Mouse (Mus musculus) hindlimb bud, embryonic 11.5 days (tissue): ENCODE data around the gene Slc39a10.

Source experiments
- DNase-seq: peaks from one replicate; pipeline ENCODE4 v3.0.0-alpha.2; 2012; ENCODE audit warnings: low read depth, low spot score; ENCODE audit errors: extremely low spot score

The Slc39a10 gene

DNA sequence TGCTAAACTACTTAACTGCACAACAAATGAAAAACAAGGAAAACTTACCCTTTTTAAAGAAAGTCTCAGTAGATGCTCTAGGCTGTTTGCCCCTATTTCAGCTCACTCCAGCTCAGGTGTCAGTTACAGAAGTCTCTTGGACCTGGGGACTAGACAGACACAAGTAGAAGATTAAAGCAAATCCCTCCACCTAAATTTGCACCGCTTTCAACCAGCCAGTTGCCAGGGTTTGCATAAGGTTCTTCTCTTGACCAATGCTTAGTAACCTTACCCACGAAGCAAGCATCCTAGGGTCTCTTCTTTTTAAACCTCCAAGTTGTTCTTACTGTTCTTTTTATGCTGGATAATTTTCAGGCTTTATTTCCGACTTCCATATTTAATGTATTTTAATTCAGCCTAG, at the start of gene Slc39a10:
TSS of gene Slc39a10 (minus strand) at position 101 of the 400 bp plus-strand sequence.
- DNase-seq: no peak

DNA sequence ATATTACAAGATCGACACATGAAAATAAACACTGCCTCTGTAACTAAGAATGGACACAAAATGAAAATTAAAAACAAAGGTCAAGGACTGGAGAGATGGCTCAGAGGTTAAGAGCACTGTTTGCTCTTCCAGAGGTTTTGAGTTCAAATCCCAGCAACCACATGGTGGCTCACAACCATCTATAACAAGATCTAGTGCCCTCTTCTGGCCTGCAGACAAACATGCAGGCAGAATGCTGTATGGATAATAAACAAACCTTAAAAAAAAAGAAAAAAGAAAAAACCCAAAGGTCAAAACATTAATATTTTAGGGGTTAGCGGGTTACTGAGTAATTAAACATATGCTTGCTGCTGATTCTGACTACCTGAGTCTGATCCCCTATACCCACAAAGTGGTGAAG, 46.6 kb upstream of the Slc39a10 start:
- no peak for DNase-seq

DNA sequence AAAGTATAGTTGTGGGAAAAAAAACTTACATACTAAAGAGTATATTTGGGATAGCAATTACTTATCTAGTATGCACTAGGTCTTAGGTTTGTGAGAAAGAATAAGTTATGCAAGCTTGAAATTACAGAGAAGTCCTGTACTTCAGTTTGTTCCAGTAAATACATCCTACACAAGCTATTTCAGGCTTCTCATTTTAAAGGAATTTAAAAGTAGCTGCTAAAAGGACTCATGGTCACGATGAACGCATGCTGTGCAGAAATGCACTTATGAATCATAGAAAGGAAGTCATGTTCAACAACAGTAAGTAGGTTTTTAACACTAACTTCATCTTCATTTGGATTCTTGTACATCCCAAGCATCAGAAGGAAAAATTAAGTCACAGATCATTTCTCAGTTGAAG, 45.0 kb upstream of the Slc39a10 start:
- no peak for DNase-seq

- DNase-seq: no peak
These were observed 34.5 kb upstream of the Slc39a10 start for GRCm38 (mm10) chr1:46927104-46927503.

DNA sequence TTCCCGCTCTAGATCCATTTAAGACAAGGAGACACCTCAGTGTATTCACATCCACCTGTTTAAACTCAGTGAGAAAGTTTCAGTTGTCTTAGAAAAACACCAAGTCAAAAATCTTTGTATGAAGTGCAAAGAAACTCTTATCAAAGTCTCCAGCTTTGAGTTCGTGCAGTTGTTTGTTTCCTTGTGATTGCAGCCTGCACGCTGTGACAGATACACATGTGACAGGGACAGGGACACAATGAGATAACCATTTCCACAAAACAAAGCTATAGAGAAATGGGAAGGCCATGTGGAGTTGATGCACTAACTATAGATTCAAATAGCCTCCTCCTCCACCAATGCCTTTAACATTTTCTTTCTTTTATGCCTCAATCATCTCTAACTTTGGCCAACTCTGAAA, 33.6 kb upstream of the Slc39a10 start:
- DNase-seq: no peak

- DNase-seq: no peak
These were observed 32.3 kb upstream of the Slc39a10 start for GRCm38 (mm10) chr1:46924992-46925391.

GRCm38 (mm10) chr1:46922904-46923303, 30.3 kb upstream of the Slc39a10 start:
- DNase-seq: no peak

DNA sequence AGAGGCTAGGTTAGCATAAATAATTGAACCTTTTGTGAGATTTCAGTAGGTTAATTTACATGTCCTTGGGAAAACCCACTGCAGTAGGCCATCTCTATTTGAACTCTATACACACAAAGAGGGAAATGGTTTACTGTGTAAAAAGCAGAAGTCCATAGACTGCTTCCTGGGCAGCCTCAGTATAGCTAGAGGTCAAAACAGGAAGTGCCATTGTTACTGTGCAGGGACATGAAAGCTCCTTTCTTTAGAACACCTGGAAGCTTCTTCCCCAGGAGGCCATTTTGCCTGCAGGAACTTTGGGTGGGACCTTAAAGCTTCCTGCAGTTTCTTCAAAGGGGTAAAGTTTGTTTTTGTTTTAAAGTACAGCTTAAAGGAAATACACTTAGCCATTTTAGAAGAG, 29.0 kb upstream of the Slc39a10 start:
- DNase-seq: no peak

DNA sequence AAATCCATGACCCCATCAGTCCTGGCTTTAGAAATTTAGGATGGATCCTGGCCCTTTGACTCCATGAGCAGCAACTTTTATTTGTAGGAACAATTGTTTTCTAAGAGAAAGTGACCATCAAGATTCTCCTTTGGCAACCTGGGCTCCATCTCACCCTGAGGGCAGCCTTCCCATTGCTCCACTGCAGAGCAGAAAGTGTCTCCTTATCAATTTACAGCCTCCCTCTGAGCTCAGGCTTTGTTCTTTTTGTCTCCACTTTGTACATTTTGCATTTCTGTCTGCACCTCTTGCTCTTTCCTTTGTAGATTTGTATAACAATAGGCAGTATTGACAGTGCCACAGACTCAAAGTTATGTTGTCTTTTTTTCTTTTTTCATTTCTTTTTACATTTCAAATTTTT, 23.6 kb upstream of the Slc39a10 start:
- no peak for DNase-seq

GRCm38 (mm10) chr1:46914349-46914748, 21.7 kb upstream of the Slc39a10 start:
- DNase-seq: no peak

GRCm38 (mm10) chr1:46912506-46913156, 20.0 kb upstream of the Slc39a10 start:
- DNase-seq: no peak

GRCm38 (mm10) chr1:46910154-46910553, 17.5 kb upstream of the Slc39a10 start:
- no peak for DNase-seq

DNA sequence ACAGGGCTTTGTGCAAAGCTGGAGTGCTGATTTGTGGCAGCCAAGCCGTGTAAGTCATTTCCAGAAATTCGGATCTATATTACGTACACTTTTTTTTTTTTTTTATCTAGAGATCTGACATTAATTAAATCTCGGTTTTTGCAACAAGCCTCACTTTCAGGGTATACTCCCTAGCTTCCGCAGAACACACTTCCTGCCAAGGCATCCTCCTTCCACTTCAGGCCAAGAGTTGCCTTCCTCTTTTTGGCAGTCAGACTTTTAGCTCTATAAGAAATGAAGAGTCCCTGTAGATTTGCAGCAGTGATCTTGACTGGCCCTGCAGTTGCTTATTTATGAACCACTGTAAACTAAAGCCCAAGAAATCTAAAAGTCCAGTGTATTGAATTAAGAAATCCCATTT, 13.1 kb upstream of the Slc39a10 start:
- no peak for DNase-seq

DNA sequence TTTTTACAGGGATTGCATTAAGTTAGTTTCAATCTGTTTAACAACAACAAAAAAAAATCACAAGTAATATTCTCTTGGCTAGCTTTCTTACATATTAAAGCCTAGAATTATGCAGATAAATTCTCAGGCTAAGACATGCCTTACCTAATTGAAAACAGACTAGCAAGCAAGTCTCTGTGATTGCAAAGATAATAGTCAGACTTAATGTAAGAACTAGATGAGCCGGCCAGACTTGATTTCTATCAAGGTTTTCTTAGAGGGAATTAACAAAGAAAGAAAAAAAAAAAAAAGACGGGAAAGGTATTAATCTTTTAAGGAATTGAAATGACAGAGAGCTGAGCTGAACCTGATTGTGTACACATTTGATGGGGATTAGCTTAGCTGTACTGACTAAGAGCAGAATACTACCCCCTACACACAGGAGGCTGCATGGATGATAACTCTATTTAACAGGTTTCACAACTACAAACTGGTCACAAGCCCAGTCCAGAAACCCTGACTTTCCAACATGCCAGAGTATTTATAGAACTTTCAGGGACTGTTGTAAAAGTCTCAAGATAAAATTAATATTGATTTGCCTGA, 9.5 kb upstream of the Slc39a10 start:
- no peak for DNase-seq

DNA sequence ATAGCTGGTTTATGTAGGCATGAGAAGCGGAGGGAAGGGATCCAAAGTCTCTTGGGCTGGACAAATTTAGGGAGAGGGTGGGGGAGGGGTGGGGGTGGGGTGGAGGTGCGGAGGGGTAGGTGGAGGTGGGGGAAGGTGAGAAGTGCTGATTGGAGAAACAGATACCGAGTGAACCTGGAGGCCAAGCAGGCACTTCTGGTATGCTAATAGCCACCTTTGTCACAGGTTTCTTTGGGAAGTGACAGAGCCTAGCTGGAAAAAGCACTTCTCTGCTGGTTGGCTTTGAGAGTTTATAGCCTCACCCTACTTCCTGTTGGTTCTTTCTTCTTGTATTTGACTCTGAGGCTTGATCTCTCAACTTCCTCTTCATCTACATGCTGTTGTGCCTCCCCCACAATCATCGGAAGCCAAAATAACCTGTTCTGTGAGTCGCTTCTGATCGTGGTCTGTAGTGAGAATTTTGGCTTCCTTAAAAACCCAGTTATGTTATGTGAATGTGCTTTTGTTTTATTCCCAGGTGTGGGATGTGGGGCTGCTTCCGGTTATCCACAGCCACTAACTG, 1.7 kb upstream of the Slc39a10 start:
- DNase-seq: no peak

DNA sequence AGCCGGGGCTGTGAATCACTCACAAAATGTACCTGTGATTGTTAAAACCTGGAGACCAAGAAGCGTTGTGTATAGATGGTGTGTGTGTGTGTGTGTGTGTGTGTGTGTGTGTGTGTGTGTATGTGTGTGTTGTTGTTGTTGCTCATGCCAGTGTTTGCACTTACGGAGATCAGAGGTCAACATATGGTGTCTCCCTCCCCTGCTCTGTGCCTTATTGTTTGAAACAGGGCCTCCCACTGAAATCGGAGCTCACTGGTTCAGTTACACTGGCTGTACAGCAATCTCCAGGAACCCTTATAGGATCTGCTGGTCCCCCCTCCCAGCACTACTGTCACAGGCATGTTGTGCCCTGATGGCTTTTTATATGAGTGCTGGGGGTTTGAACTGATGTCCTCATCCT, 3.9 kb downstream of the Slc39a10 start:
- DNase-seq: no peak

DNA sequence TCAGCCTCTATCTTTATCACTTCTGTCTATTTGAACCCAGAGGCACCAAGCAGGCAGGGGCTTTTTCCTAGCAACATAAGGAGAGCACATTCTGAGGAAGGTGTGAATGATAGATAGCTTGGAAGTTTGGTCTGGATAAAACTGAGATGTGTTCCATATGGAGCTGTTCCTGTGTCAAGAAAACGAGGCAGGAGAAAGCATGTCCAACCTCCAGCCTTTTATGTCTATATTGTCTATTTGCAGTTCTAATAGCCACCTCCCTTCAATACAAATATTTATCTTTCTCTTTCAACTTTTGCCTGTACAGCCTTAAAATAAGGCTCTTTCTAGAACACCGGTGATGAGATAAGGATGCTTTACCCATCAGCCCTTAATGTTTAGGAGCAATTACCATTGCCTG, 4.3 kb downstream of the Slc39a10 start:
- no peak for DNase-seq

GRCm38 (mm10) chr1:46887908-46888307, 4.7 kb downstream of the Slc39a10 start:
- no peak for DNase-seq

- DNase-seq: no peak
These were observed 6.6 kb downstream of the Slc39a10 start for GRCm38 (mm10) chr1:46886091-46886490.

DNA sequence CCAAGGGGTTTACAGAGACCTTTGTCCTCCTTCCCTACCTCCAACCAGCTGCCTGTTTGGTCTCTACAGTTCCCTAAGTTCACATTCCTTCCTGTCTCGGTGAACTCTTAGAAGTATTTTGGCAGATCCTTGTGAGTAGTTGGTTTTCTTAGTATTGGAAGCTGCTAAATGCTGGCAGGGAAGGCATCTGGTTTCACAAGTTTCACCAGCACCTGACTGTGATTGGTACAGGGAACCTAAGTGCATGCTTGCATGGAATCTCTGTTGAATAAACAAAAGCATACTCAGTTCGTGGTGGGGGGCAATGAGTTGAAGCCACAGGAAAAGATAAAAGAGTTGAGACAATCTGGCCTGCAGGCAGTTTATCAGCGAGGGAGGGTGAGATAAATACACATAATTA, 7.4 kb downstream of the Slc39a10 start:
- no peak for DNase-seq

GRCm38 (mm10) chr1:46879951-46880350, 12.7 kb downstream of the Slc39a10 start:
- no peak for DNase-seq

DNA sequence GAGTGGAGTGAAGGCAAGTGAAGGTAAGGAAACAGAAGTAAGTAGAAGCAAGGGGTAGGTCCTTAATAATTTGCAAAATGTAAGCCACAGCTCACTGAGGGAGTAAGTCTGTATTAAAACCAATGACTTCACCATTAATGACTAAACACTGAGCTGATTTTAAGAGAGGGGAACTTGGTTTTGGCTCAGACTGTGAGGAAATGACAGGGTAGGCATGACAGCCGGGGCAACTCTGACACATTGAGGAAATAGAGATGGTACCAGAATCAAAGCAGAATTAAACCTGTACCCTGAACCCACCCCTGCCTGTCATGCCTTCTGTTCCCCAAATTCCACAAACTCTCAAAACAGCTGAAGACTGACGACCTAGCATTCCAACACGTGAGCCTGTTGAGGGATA, 18.9 kb downstream of the Slc39a10 start:
- no peak for DNase-seq

- DNase-seq: no peak
These were observed 22.9 kb downstream of the Slc39a10 start for GRCm38 (mm10) chr1:46869788-46870187.
